Mouse (Mus musculus): ENCODE measurements around the gene Bysl. TPM values are rescaled to one million over a fixed set of nuclear protein-coding genes. Genes with fewer than 3 reads are reported as not detected.

Bysl gene
- total and polyA plus RNA-seq, 3 experiments, result 13.2 to 15.9 (median 15.7) TPM

DNA sequence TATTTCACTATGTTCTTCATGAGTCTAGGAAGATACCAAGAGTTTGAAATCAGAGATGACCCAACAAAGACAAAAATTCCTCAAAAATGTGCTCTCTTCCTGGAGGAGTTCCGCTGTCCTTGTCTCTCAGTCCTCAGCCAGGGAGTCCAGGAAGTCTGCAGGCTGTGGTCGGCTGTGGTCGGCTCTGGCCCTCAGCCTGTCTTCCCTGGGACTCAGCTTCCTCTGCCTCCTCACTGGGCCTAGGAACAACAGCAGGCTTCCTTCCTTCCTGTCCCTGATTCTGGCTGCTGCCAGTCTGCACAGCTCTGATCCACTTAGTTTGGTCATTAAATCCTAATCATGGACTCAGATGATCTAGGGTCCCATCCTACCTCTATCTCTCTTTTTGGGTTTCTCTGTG is 44.0 kb downstream of the Bysl start:
- Histone ChIP-seq H3K36me3 (ENCODE audit: control insufficient read depth, insufficient read depth, low read length) (no peaks in the 10 kb centered on the region), H3K79me2 (replicated peaks; ENCODE audit: control insufficient read depth, insufficient read depth, low read length) (no peaks in the 10 kb centered on the region), H3K4me1 (ENCODE audit: control insufficient read depth, insufficient read depth, low read length) (peaks cover 8% of the 10 kb centered on the region), H3K27me3 (ENCODE audit: control insufficient read depth, insufficient read depth, low read length) (no peaks in the 10 kb centered on the region), H3K27ac (peak overlapping the region; percentile 31), H3K9ac (ENCODE audit: low read depth, low read length) (no peak overlapping the region), H3K4me3 (no peak overlapping the region)
- WGBS, result 25% methylated on average over 3 of the region's 3 CpGs
- peak in 1 of 2 experiments; percentile 25 for DNase-seq
- TF ChIP-seq EP300 (IDR thresholded peaks at IDR 0.05; ENCODE audit: insufficient read depth, low read depth, low read length) (0 out of 2 replicates have a peak, but pooled peaks have one; percentile 12), CTCF (IDR thresholded peaks at IDR 0.05) (no peak)
- intact Hi-C loops (cut with DNase I), result no loop called here

DNA sequence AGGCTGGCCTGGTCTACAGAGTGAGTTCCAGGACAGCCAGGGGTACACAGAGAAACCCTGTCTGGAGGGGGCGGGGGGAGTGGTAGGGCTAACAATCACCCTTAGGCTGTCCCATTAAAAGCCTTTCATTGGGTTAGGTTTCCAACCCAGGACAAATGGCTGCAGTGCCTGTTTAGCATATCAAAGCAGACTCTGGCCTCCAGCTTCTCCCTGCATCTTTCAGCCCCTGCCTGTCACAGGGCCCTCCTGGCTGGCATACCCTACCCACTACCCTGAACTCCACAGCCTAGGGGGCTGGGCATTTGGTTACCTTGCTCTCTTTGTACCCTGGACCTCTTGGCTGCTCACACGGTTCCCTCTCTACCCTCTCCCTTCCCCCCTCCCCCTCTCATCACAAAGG is 45.2 kb downstream of the Bysl start:
- no peak for DNase-seq
- 71% methylated on average over 2 of the region's 2 CpGs for WGBS
- intact Hi-C loops (cut with DNase I), result no loop called here
- Histone ChIP-seq H3K79me2 (replicated peaks; ENCODE audit: control insufficient read depth, insufficient read depth, low read length) (no peaks in the 10 kb centered on the region), H3K27ac (no peak overlapping the region), H3K27me3 (ENCODE audit: control insufficient read depth, insufficient read depth, low read length) (no peaks in the 10 kb centered on the region), H3K9ac (ENCODE audit: low read depth, low read length) (no peak overlapping the region), H3K4me3 (no peak overlapping the region), H3K36me3 (ENCODE audit: control insufficient read depth, insufficient read depth, low read length) (no peaks in the 10 kb centered on the region), H3K4me1 (ENCODE audit: control insufficient read depth, insufficient read depth, low read length) (peaks cover 8% of the 10 kb centered on the region)
- no peak for TF ChIP-seq CTCF (IDR thresholded peaks at IDR 0.05)
- no peak for TF ChIP-seq POLR2A (IDR thresholded peaks at IDR 0.05; ENCODE audit: insufficient read depth, low read depth, low read length)
- no peak for TF ChIP-seq EP300 (IDR thresholded peaks at IDR 0.05; ENCODE audit: insufficient read depth, low read depth, low read length)

DNA sequence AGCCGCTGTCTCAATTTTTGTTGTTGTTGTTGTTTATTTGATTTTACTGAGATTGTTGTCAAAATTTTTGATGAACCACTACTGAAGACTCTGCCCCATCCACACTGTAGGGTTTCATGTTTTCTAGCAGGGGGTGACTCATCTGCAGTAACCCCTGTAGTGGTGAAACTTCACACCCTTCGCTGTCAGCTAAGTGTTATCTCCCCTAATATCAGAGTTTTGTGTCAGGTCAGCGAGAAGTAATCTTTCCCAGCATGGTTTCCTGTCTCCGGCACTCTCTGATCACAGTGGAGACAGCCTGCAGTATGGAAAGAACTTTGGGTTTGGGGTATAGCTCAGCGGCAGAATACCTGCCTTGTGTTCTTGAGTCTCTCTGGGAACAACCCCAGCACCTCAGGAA is 46.7 kb downstream of the Bysl start:
- no peaks in the 10 kb centered on the region for H3K27me3 ChIP-seq (ENCODE audit: control insufficient read depth, insufficient read depth, low read length)
- no peak overlapping the region for H3K9ac ChIP-seq (ENCODE audit: low read depth, low read length)
- H3K27ac ChIP-seq, result no peak overlapping the region
- H3K4me1 ChIP-seq (ENCODE audit: control insufficient read depth, insufficient read depth, low read length), result peaks cover 8% of the 10 kb centered on the region
- intact Hi-C loops (cut with DNase I), result loop anchor here (5.0 kb wide), 1 partner anchor 37 kb away; no protein-coding TSS in a partner anchor
- no peaks in the 10 kb centered on the region for H3K79me2 ChIP-seq (replicated peaks; ENCODE audit: control insufficient read depth, insufficient read depth, low read length)
- no peaks in the 10 kb centered on the region for H3K36me3 ChIP-seq (ENCODE audit: control insufficient read depth, insufficient read depth, low read length)
- 60% methylated on average over 5 of the region's 5 CpGs for WGBS
- H3K4me3 ChIP-seq, result no peak overlapping the region
- no peak for TF ChIP-seq CTCF (IDR thresholded peaks at IDR 0.05)
- TF ChIP-seq POLR2A (IDR thresholded peaks at IDR 0.05; ENCODE audit: insufficient read depth, low read depth, low read length), result no peak
- TF ChIP-seq EP300 (IDR thresholded peaks at IDR 0.05; ENCODE audit: insufficient read depth, low read depth, low read length), result no peak
- no peak for DNase-seq

DNA sequence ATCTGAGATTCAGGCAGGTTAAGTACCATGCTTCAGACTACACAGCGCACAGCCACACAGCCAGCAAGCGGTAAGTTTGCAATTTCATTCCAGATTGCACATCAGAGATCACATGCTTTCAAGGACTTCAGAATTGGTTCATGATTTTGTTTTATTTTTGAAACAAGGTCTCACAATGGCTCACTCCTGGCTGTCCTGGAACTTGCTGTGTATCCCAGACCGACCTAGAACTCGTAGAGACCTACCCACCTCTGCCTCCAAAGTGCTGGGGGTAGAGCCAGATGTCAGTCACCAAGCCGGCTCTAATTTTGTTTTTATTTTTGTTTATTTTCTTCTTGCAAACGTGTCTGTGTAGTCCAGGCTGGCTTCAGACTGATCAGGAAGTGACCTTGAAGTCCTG is 48.4 kb downstream of the Bysl start:
- DNase-seq, result no peak
- 76% methylated on average over 6 of the region's 6 CpGs for WGBS
- H3K27me3 ChIP-seq (ENCODE audit: control insufficient read depth, insufficient read depth, low read length), result no peaks in the 10 kb centered on the region
- no peak overlapping the region for H3K27ac ChIP-seq
- H3K9ac ChIP-seq (ENCODE audit: low read depth, low read length), result no peak overlapping the region
- intact Hi-C loops (cut with DNase I), result loop anchor here (5.0 kb wide), 1 partner anchor 36 kb away; no protein-coding TSS in a partner anchor
- no peaks in the 10 kb centered on the region for H3K79me2 ChIP-seq (replicated peaks; ENCODE audit: control insufficient read depth, insufficient read depth, low read length)
- peaks cover 9% of the 10 kb centered on the region for H3K4me1 ChIP-seq (ENCODE audit: control insufficient read depth, insufficient read depth, low read length)
- TF ChIP-seq POLR2A (IDR thresholded peaks at IDR 0.05; ENCODE audit: insufficient read depth, low read depth, low read length) (no peak), CTCF (IDR thresholded peaks at IDR 0.05) (no peak), EP300 (IDR thresholded peaks at IDR 0.05; ENCODE audit: insufficient read depth, low read depth, low read length) (no peak)
- H3K4me3 ChIP-seq, result no peak overlapping the region
- H3K36me3 ChIP-seq (ENCODE audit: control insufficient read depth, insufficient read depth, low read length), result no peaks in the 10 kb centered on the region

DNA sequence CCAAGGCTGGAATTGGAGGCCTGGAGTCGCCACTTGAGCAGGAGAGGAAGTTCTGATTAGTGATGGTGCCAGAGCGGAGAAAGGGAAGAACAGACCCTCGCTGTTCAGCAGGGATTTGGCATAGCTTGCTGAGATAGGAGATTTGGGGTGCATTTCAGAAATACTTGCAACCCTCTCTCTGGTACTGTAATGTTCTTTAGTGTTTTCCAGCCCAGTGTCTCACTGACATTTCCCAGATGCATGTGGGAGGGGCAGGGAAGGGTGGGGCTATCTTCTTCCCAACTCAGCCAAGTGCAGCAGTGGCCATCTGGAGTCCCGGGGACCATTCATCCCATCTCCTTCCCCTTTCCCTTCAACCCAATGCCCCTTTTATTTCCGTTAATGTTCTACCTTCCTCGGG is 51.6 kb downstream of the Bysl start:
- DNase-seq, result peak in 1 of 2 experiments; percentile 25
- intact Hi-C loops (cut with DNase I), result loop anchor here (5.0 kb wide), 1 partner anchor 32 kb away; no protein-coding TSS in a partner anchor
- Histone ChIP-seq H3K4me3 (no peak overlapping the region), H3K79me2 (replicated peaks; ENCODE audit: control insufficient read depth, insufficient read depth, low read length) (no peaks in the 10 kb centered on the region), H3K27ac (no peak overlapping the region), H3K27me3 (ENCODE audit: control insufficient read depth, insufficient read depth, low read length) (no peaks in the 10 kb centered on the region), H3K36me3 (ENCODE audit: control insufficient read depth, insufficient read depth, low read length) (no peaks in the 10 kb centered on the region), H3K4me1 (ENCODE audit: control insufficient read depth, insufficient read depth, low read length) (peaks cover 2% of the 10 kb centered on the region; the same call in 1 of the 2 replicates), H3K9ac (ENCODE audit: low read depth, low read length) (no peak overlapping the region)
- TF ChIP-seq EP300 (IDR thresholded peaks at IDR 0.05; ENCODE audit: insufficient read depth, low read depth, low read length) (0 out of 2 replicates have a peak, but pooled peaks have one; percentile 16), POLR2A (IDR thresholded peaks at IDR 0.05; ENCODE audit: insufficient read depth, low read depth, low read length) (no peak)
- 37% methylated on average over 6 of the region's 6 CpGs for WGBS

DNA sequence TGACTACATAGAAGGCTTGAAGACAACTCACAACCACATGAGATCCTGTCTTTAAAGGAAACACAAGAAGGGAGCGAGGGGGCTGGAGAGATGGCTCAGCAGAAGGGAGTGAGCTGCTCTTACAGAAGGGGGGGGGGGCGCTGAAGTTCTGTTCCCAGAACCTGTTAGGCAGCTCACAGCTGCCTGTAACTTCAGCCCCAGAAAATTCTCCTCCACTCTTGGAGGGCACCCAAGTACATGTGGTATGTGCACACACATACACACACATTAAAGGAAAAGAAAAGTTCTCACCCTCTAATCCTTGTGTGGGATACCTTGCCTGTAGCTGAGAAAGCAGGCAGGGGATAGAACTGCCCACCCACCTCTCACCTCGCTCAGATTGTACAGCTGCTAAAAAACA is 54.1 kb downstream of the Bysl start:
- no peak for DNase-seq
- Histone ChIP-seq H3K4me1 (ENCODE audit: control insufficient read depth, insufficient read depth, low read length) (peaks cover 2% of the 10 kb centered on the region; the same call in 1 of the 2 replicates), H3K79me2 (replicated peaks; ENCODE audit: control insufficient read depth, insufficient read depth, low read length) (no peaks in the 10 kb centered on the region), H3K4me3 (no peak overlapping the region), H3K9ac (ENCODE audit: low read depth, low read length) (no peak overlapping the region), H3K36me3 (ENCODE audit: control insufficient read depth, insufficient read depth, low read length) (no peaks in the 10 kb centered on the region), H3K27me3 (ENCODE audit: control insufficient read depth, insufficient read depth, low read length) (no peaks in the 10 kb centered on the region), H3K27ac (no peak overlapping the region)
- WGBS, result 74% methylated on average over 3 of the region's 3 CpGs
- no peak for TF ChIP-seq CTCF (IDR thresholded peaks at IDR 0.05)
- no peak for TF ChIP-seq EP300 (IDR thresholded peaks at IDR 0.05; ENCODE audit: insufficient read depth, low read depth, low read length)
- no peak for TF ChIP-seq POLR2A (IDR thresholded peaks at IDR 0.05; ENCODE audit: insufficient read depth, low read depth, low read length)
- intact Hi-C loops (cut with DNase I), result no loop called here
